Mouse (Mus musculus): ENCODE results near the gene Cnn3. TPM values are rescaled to one million over a fixed set of nuclear protein-coding genes. Genes with fewer than 3 reads are reported as not detected.
A peak's percentile ranks its signal among the peaks of the same experiment; 100 is the strongest.

Cnn3 gene
- polyA plus RNA-seq, 1 experiment from 2014 or later: 1,127 TPM

DNA sequence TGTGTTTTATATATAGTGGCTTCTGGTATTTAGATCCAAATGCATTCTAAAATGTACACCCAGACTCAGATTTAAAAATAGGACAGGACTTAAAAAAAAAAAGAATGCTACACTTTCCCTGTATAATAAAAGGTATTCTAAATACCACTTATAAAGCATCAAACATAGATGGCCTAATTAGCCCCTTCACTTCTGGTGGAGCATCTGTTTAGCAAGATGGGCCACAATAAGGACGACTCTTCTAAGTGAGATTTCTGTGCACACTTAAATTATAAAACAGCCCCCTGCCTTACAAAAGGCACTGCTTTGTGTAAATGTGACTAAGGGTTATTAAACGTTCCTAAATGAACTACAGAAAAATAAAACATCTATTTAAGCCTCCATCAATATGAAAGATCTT is 58.9 kb downstream of the Cnn3 start:
- Histone ChIP-seq H3K27me3 (ENCODE audit: control insufficient read depth, insufficient read depth, low read length) (no peaks in the 10 kb centered on the region), H3K9me3 (ENCODE audit: control insufficient read depth, low read length) (no peaks in the 10 kb centered on the region), H3K9ac (ENCODE audit: low read depth, low read length) (no peak overlapping the region), H3K36me3 (ENCODE audit: control insufficient read depth, insufficient read depth, low read length) (no peaks in the 10 kb centered on the region), H3K27ac (ENCODE audit: low read depth, low read length) (no peak overlapping the region), H3K4me2 (replicated peaks; ENCODE audit: low read depth, low read length) (no peak overlapping the region), H3K4me1 (replicated peaks; ENCODE audit: control insufficient read depth, insufficient read depth, low read length) (no peaks in the 10 kb centered on the region), H3K4me3 (ENCODE audit: low read depth, low read length) (no peak overlapping the region)
- ATAC-seq (ENCODE audit: low FRiP score): no peak
- DNase-seq (ENCODE audit: low spot score): no peak
- 74% methylated on average over 2 of the region's 2 CpGs for WGBS

DNA sequence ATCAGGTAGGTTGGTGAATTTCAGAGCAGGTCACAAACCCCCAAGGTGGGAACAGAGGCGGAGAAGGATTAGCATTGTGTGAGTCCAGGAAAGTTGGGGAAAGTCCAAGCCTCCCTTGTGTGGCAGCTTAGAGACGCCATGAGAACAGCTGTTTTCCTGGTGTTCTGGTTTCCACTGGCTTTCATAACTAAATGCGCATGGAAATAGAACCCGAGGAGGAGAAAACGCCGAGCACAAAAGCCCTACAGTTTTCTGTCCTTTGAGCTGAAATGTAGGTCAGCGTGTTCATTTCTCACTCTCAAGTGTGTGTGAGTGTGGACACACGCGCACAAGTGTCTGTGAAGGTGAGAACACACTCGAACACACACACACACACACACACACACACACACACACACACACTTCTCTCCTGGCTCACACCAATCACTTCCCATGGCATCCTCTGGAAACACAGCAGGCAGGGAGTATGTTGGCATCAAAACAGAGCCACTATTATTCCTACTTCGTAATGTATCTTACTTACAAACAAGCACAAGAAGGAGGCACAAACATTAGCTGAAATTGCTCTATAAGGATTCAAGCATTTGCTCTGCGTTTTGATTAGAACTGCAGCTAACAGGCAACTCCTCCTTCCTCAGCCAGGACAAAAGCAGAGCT is 63.3 kb downstream of the Cnn3 start:
- ATAC-seq (ENCODE audit: low FRiP score) (no peak), DNase-seq (ENCODE audit: low spot score) (no peak)
- Histone ChIP-seq H3K4me1 (replicated peaks; ENCODE audit: control insufficient read depth, insufficient read depth, low read length) (no peaks in the 10 kb centered on the region), H3K36me3 (ENCODE audit: control insufficient read depth, insufficient read depth, low read length) (no peaks in the 10 kb centered on the region), H3K9me3 (ENCODE audit: control insufficient read depth, low read length) (no peaks in the 10 kb centered on the region), H3K9ac (ENCODE audit: low read depth, low read length) (no peak overlapping the region), H3K4me3 (ENCODE audit: low read depth, low read length) (no peak overlapping the region), H3K4me2 (replicated peaks; ENCODE audit: low read depth, low read length) (no peak overlapping the region), H3K27me3 (ENCODE audit: control insufficient read depth, insufficient read depth, low read length) (no peaks in the 10 kb centered on the region), H3K27ac (ENCODE audit: low read depth, low read length) (no peak overlapping the region)
- WGBS: 64% methylated on average over 12 of the region's 12 CpGs

DNA sequence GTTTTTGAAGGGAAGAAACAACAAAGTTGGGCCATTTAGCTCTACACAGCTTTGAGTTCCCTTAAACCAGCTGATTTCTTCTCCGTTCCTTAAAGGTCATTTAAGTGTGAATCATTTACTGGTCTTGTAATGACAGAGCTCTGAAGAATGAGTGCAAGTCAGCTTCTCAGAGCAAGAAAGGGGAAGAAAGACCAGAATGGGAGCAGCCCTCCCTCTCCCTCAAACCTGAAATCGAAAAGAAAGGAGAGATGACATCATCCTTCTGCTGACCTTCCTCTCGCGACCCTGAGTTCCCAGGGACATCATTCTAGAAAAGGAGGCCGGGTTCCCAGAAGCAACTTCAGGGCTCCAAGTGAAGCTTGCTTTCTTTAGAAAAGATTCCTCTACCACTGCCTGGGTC is 64.6 kb downstream of the Cnn3 start:
- Histone ChIP-seq H3K27me3 (ENCODE audit: control insufficient read depth, insufficient read depth, low read length) (no peaks in the 10 kb centered on the region), H3K4me2 (replicated peaks; ENCODE audit: low read depth, low read length) (no peak overlapping the region), H3K36me3 (ENCODE audit: control insufficient read depth, insufficient read depth, low read length) (no peaks in the 10 kb centered on the region), H3K9me3 (ENCODE audit: control insufficient read depth, low read length) (no peaks in the 10 kb centered on the region), H3K27ac (ENCODE audit: low read depth, low read length) (no peak overlapping the region), H3K9ac (ENCODE audit: low read depth, low read length) (no peak overlapping the region), H3K4me1 (replicated peaks; ENCODE audit: control insufficient read depth, insufficient read depth, low read length) (no peaks in the 10 kb centered on the region), H3K4me3 (ENCODE audit: low read depth, low read length) (no peak overlapping the region)
- DNase-seq (ENCODE audit: low spot score) (no peak), ATAC-seq (ENCODE audit: low FRiP score) (no peak)
- 27% methylated on average over 5 of the region's 5 CpGs for WGBS

DNA sequence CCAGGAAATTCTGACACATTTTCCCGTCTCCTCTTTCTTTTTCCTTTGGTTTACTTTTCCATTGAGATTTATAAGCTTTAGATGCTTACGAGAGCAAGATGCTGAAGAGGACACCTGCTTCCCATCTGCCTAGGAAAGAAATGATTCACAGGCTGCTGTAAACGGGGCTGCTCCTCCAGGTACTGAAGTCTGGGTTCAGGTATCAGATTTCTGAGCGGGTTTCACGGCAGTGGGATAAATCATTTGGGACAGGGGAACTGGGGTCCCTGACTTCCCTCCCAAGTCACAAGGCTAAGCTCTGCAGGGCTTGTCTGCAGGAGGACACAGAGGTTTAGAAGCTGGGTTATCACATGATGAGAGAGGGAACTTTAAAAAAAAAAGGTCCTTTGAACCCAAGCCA is 65.7 kb downstream of the Cnn3 start:
- WGBS: 55% methylated on average over 5 of the region's 5 CpGs
- H3K4me3 ChIP-seq (ENCODE audit: low read depth, low read length): no peak overlapping the region
- H3K9ac ChIP-seq (ENCODE audit: low read depth, low read length): no peak overlapping the region
- DNase-seq (ENCODE audit: low spot score): no peak
- no peak overlapping the region for H3K27ac ChIP-seq (ENCODE audit: low read depth, low read length)
- no peak overlapping the region for H3K4me2 ChIP-seq (replicated peaks; ENCODE audit: low read depth, low read length)
- no peaks in the 10 kb centered on the region for H3K27me3 ChIP-seq (ENCODE audit: control insufficient read depth, insufficient read depth, low read length)
- H3K9me3 ChIP-seq (ENCODE audit: control insufficient read depth, low read length): no peaks in the 10 kb centered on the region
- ATAC-seq (ENCODE audit: low FRiP score): no peak
- no peaks in the 10 kb centered on the region for H3K36me3 ChIP-seq (ENCODE audit: control insufficient read depth, insufficient read depth, low read length)
- no peaks in the 10 kb centered on the region for H3K4me1 ChIP-seq (replicated peaks; ENCODE audit: control insufficient read depth, insufficient read depth, low read length)

DNA sequence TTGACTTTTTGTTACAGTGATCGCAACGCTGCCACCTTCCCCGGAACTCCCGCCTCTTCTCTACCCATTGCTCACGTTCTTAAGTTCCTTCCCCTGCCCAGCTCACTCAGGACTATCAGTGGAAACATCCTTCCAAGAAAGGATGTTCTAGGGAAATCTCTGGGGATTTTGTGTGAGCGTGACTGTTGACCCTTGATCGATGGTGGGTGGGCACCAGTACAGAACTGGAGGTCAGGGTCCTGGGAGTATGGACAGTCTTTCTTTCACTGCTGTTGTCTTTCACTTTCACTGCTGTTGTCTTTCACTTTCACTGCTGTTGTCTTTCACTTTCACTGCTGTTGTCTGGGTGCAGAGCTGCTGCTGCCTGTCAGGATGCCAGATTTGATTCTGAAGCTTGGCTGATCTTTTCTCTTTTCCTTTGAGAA is 67.7 kb downstream of the Cnn3 start:
- Histone ChIP-seq H3K27me3 (ENCODE audit: control insufficient read depth, insufficient read depth, low read length) (no peaks in the 10 kb centered on the region), H3K4me2 (replicated peaks; ENCODE audit: low read depth, low read length) (no peak overlapping the region), H3K36me3 (ENCODE audit: control insufficient read depth, insufficient read depth, low read length) (no peaks in the 10 kb centered on the region), H3K9me3 (ENCODE audit: control insufficient read depth, low read length) (no peaks in the 10 kb centered on the region), H3K9ac (ENCODE audit: low read depth, low read length) (no peak overlapping the region), H3K4me1 (replicated peaks; ENCODE audit: control insufficient read depth, insufficient read depth, low read length) (no peaks in the 10 kb centered on the region), H3K4me3 (ENCODE audit: low read depth, low read length) (no peak overlapping the region), H3K27ac (ENCODE audit: low read depth, low read length) (no peak overlapping the region)
- WGBS: 79% methylated on average over 7 of the region's 7 CpGs
- DNase-seq (ENCODE audit: low spot score) (no peak), ATAC-seq (ENCODE audit: low FRiP score) (no peak)

DNA sequence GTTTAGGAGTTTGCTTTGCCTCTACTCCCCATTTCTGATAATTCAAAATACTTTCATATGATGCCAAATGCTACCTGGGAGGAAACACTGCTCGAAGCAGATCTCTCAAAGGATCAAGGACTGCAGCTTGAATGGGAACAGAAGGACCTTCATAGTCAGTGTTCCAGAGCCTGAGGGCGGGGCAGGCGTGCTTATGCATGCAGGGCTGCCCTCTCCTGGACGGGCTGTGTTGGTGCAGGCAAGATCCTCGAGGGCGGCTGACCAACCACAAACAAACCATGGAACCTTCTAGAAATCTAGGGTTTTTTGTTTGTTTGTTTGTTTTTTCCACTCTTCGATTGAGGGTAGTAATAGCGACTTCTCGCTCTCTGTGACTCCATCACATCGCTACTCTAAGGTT is 73.9 kb downstream of the Cnn3 start:
- no peak overlapping the region for H3K27ac ChIP-seq (ENCODE audit: low read depth, low read length)
- H3K36me3 ChIP-seq (ENCODE audit: control insufficient read depth, insufficient read depth, low read length): no peaks in the 10 kb centered on the region
- no peak overlapping the region for H3K9ac ChIP-seq (ENCODE audit: low read depth, low read length)
- H3K4me3 ChIP-seq (ENCODE audit: low read depth, low read length): no peak overlapping the region
- no peaks in the 10 kb centered on the region for H3K4me1 ChIP-seq (replicated peaks; ENCODE audit: control insufficient read depth, insufficient read depth, low read length)
- 61% methylated on average over 10 of the region's 10 CpGs for WGBS
- no peaks in the 10 kb centered on the region for H3K27me3 ChIP-seq (ENCODE audit: control insufficient read depth, insufficient read depth, low read length)
- H3K9me3 ChIP-seq (ENCODE audit: control insufficient read depth, low read length): no peaks in the 10 kb centered on the region
- H3K4me2 ChIP-seq (replicated peaks; ENCODE audit: low read depth, low read length): no peak overlapping the region
- no peak for ATAC-seq (ENCODE audit: low FRiP score)
- DNase-seq (ENCODE audit: low spot score): peak; percentile 68

DNA sequence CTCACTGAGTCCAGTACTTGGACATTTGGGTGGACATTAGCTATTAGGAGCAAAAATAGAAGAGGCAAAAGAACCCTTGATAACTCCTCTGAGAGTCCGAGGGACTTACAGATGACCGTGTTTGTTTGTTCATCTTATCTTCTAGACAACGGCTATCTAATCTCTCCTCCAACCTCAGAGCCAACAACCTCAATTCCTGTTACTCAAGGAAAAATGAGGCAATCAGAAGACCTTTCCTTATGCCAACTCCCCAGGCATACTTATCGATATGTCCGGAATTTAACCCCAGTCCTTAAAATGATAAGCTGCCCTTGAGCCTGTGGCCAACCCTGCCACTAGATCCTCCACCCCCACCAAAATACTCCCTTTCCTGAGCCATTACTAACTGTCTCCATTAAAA is 74.4 kb downstream of the Cnn3 start:
- WGBS: 97% methylated on average over 5 of the region's 5 CpGs

DNA sequence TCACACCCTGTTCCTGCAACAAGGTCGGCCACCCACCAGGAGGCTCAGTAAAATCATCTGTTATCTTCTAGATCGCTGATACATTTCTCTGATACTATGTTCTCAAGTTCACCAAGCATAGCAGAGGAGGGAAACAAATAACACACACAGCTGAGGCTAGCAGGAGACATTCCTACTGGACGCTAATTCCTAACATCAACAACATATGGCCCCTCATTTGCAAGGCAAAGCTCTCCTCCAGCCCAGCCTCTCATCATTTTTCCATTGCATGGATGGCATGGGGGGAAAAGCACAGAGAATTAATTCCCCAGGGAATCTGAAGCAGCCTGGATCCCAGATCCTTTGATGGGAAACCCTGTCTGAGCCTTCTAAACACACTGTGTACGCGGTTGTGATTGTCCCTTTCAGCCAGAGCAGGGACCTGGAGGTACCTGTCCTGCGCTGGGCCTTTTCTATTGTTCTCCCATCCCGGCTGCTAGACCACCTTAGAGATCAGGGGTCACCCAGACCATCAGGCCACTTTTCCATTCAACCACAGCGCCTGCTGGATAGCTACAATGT is 78.7 kb downstream of the Cnn3 start:
- Histone ChIP-seq H3K9ac (ENCODE audit: low read depth, low read length) (no peak overlapping the region), H3K27me3 (ENCODE audit: control insufficient read depth, insufficient read depth, low read length) (no peaks in the 10 kb centered on the region), H3K27ac (ENCODE audit: low read depth, low read length) (no peak overlapping the region), H3K9me3 (ENCODE audit: control insufficient read depth, low read length) (no peaks in the 10 kb centered on the region), H3K4me2 (replicated peaks; ENCODE audit: low read depth, low read length) (no peak overlapping the region), H3K4me3 (ENCODE audit: low read depth, low read length) (no peak overlapping the region), H3K4me1 (replicated peaks; ENCODE audit: control insufficient read depth, insufficient read depth, low read length) (no peaks in the 10 kb centered on the region), H3K36me3 (ENCODE audit: control insufficient read depth, insufficient read depth, low read length) (no peaks in the 10 kb centered on the region)
- peak; percentile 60 for ATAC-seq (ENCODE audit: low FRiP score)
- 57% methylated on average over 8 of the region's 8 CpGs for WGBS
- peak; percentile 23 for DNase-seq (ENCODE audit: low spot score)

More for the DNA sequence above, 74.4 kb downstream of the Cnn3 start:
- DNase-seq (ENCODE audit: low spot score): no peak
- no peak for ATAC-seq (ENCODE audit: low FRiP score)
- Histone ChIP-seq H3K27me3 (ENCODE audit: control insufficient read depth, insufficient read depth, low read length) (no peaks in the 10 kb centered on the region), H3K4me1 (replicated peaks; ENCODE audit: control insufficient read depth, insufficient read depth, low read length) (no peaks in the 10 kb centered on the region), H3K9me3 (ENCODE audit: control insufficient read depth, low read length) (no peaks in the 10 kb centered on the region), H3K27ac (ENCODE audit: low read depth, low read length) (no peak overlapping the region), H3K9ac (ENCODE audit: low read depth, low read length) (no peak overlapping the region), H3K4me2 (replicated peaks; ENCODE audit: low read depth, low read length) (no peak overlapping the region), H3K4me3 (ENCODE audit: low read depth, low read length) (no peak overlapping the region), H3K36me3 (ENCODE audit: control insufficient read depth, insufficient read depth, low read length) (no peaks in the 10 kb centered on the region)

DNA sequence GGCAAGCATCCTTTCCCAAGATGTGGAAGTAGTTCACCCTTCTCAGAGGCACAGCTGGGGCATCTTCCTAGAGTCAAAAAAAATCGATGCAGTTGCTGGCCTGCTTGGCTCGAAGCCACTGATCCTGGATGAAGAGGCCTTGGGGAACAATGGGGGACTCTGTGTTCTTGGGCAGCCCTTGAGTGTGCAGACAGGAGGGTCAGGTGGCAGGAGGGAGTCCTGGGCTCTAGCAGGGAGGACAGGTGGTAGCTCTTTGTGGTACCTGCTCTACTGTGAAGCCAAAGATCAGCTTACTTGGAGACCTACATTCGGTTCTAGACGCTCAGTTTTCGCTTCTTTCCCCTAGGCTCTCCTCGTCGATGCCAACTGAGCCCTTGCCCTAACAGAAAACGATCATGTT is 79.9 kb downstream of the Cnn3 start:
- Histone ChIP-seq H3K4me3 (ENCODE audit: low read depth, low read length) (no peak overlapping the region), H3K27ac (ENCODE audit: low read depth, low read length) (no peak overlapping the region), H3K36me3 (ENCODE audit: control insufficient read depth, insufficient read depth, low read length) (no peaks in the 10 kb centered on the region), H3K9ac (ENCODE audit: low read depth, low read length) (no peak overlapping the region), H3K27me3 (ENCODE audit: control insufficient read depth, insufficient read depth, low read length) (no peaks in the 10 kb centered on the region), H3K4me2 (replicated peaks; ENCODE audit: low read depth, low read length) (no peak overlapping the region), H3K4me1 (replicated peaks; ENCODE audit: control insufficient read depth, insufficient read depth, low read length) (no peaks in the 10 kb centered on the region), H3K9me3 (ENCODE audit: control insufficient read depth, low read length) (no peaks in the 10 kb centered on the region)
- ATAC-seq (ENCODE audit: low FRiP score) (no peak), DNase-seq (ENCODE audit: low spot score) (no peak)
- 82% methylated on average over 8 of the region's 8 CpGs for WGBS
